Mouse (Mus musculus) bone marrow macrophage, adult 2 months (primary cell): ENCODE results near the gene Kalrn.

Experiments
- CTCF ChIP-seq: IDR thresholded peaks from 2 replicates; pipeline ENCODE4 v1.5.1; 2012; ENCODE audit warnings: low read depth, mild to moderate bottlenecking, low read length, moderate library complexity
- POLR2A ChIP-seq: IDR thresholded peaks from 2 replicates; pipeline ENCODE4 v1.6.1; 2012; ENCODE audit warnings: mild to moderate bottlenecking, low read depth, low read length, borderline replicate concordance

DNA sequence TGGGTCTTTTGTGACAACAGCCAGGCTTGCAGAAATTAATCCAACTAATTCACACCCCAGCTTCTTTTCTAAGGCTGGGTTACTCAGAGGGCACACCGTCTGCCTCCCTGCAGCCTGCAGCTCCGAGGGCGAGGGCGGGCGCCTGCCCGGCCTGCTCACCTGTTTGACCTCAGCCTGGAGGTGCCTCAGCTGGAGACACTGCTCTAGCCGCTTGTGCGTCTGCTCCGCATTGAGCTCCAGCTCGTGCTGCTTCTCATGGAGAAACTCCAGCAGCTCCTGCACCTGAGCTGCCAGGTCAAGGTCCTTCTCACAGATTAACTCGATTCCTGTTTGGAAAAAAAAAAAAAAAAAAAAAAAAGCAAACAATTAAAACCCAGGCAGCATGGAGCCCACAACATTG lies 338.2 kb downstream of the Kalrn start:
- TF ChIP-seq CTCF, result no peak
- TF ChIP-seq POLR2A, result no peak
